Mouse (Mus musculus) brain, embryonic 14.5 days (tissue): ENCODE results near the gene Aup1.

Experiments used
- CTCF ChIP-seq: fragments of 200-500 bp; IDR thresholded peaks from 2 replicates; pipeline ENCODE4 v1.5.1; 2012; ENCODE audit warnings: inconsistent platforms, mild to moderate bottlenecking, moderate library complexity, borderline replicate concordance; ENCODE audit not compliant: insufficient read depth, insufficient read length; ENCODE audit errors: extremely low read depth
- POLR2A ChIP-seq: fragments of 200-500 bp; IDR thresholded peaks from 2 replicates; pipeline ENCODE4 v1.6.1; 2012; ENCODE audit warnings: mild to moderate bottlenecking, inconsistent platforms, borderline replicate concordance; ENCODE audit not compliant: poor library complexity, insufficient read depth, insufficient read length, severe bottlenecking; ENCODE audit errors: extremely low read depth

DNA sequence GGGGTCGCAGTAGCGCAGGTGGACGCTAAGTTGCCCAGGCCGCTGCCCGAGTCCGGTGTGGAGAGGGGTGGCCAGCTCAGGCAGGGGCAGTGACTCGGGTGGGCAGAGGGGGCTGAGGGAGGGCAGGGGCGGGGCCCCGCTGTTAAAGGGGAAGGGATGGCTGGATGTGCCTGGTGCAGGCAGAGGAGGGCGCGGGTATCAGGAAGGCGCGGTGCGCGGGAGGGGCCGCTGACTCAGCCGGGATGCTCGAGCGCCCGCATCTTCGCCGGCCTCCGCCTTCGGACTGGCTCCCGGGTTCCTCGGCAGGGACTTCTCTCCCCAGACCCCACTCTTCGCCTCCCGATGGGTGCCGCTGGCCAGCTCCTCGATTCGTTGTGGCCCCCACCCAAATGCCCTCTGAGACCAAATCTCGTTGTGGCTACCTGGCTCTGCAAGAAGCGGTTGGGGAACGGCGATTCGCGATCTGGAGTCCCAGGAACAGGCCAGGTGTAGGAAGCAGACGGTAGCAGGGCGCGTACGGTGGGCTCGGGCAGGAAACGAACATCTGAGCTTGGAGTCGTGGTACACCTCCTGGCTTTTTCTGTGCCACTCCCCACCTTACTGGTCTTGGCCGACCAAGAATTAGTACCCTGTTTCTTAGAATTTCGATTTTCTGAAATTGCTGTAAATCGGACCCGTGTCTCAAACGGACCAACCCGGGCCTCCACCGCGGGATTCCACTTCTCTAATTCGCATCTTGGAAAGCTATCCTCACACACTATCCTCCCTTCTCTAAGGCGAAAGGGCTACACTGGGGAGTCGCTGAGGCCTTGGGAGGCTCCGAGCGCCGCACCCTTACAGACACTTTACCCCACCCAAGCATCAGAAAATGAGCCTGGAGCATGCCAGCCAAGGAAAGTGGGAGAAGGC, 16.2 kb downstream of the Aup1 start:
- TF ChIP-seq CTCF: no peak
- no peak for TF ChIP-seq POLR2A
